Mouse (Mus musculus): ENCODE measurements at regions not wholly inside any gene's neighbourhood (a gene's known extent, or its start where the extent isn't known, plus 50 kb on each side); places are given as distances from the start of the nearest gene placed in this dataset.

DNA sequence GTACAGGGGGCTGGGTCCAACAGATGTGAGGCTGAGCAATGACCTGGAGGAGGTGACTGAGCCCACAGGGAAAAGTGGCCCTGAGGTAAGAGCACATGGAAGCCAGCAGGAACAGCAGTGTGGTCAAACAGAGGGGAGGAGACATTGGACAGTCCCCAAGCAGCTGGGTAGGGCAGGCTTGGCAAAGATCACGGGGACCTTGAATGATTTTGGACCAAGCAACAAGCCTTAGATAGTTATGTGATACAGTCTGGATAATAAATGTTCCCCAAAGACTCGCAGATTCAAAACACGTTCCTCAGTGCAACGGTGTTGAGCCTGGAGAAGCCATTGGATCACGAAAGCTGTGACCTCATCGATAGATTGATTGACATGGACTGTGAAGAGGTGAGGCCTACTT is 64.8 kb upstream of the Aldh1b1 start:
- TF ChIP-seq CTCF (IDR thresholded peaks at IDR 0.05) (no peak), EP300 (IDR thresholded peaks at IDR 0.05) (no peak)
